Mouse (Mus musculus): ENCODE data around the gene Grb7.

The Grb7 gene

DNA sequence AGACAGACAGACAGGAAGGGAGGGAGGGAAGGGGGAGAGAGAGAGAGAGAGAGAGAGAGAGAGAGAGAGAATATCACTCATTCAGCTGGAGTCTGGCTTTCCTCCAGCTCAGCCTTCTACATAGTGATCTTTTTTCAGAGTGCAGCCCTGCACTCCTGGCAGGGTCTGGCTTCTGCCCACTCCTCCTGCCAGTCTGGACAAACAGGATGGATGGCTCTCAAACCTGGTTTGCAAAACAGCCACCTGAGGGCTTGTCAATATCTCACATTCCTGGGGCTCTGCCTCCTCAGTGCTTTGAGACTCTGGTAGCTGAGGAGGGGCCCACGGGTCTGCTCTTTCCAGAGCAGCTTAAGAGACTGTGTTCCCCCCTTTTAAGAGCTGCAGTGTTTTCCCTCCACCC lies 956 bp upstream of the Grb7 start:
- DNase-seq (ENCODE audit: low spot score in 2 of 2), result no peak

DNA sequence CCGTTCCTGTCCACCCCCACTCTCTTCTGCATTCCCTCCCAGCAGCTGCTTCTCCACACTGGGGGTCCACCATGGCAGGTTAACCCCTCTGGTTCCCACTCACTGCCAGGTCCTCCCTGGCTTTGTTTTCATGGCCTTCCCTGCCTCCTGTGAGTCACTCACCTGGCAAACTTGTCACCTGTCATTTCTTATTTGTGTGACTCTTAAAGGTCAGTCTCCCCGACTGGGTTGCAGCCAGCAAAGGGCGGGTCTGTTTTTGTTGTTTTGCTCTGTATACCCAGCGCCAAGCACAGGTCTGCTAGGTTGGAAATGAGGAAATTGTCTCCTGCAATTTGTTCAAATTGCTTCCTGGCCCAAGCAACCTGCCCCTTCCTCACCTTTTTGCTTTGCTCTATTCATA lies 515 bp upstream of the Grb7 start:
- DNase-seq (ENCODE audit: low spot score in 2 of 2), result no peak

DNA sequence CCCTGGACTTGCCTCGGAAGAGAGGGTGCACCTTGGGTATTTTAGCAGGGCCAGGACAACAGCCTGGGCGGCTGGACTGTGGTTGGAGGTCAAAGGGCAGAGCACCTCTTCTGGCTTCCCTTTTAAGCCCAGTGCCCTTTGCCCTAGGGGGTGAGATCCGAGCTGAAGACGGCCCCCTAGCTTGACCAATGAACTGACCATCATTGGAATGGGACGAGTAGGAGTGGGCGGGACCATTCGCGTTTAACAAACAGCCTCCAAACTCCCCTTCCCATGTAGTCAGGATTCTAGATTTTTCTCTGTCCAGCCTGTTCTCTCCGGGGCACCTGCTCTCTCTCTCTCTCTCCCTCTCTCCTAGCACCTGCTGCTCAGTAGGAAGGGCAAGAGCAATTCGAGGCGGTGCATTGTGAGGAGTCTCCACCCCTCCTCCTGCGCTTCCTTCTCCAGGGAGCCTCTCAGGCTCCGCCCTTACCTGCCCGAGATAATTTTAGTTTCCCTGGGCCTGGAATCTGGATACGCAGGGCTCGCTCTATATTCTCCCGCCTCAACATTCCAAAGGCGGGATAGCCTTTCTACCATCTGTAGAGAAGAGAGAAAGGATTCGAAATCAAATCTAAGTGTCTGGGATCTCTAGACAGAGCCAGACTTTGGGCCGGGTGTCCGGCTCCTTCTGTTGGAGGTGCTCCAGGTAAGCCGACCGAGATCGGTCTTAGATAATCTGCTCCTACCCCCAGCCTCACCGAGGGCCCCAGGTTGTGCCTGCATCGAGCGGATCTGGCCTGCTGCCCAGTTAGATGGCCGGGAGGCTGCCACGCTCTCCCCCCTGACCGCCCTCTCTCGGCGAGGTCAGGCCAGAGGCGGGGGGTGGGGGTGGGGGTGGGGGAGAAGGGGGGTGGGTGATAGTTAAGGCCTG lies 624 bp downstream of the Grb7 start:
- DNase-seq (ENCODE audit: low spot score in 2 of 2), result peak in 1 of 2 experiments; percentile 19

DNA sequence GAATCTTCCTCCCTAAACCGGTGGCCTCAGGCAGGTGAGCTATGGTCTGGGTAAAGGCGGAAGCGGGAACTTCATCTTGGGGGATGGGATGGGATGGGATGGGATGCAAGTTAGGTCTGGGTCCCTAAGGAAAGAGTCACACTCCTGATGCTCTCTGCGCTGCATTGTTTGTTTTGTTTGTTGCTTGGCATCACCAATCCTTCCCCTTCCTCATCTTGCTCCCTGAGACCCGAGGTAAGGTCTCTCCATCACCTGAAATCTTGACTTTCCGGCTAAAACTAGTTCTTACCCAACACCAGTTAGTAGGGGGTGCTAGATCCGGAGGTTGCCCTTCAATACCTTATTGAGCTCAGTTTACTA lies 1.3 kb downstream of the Grb7 start:
- no peak for DNase-seq (ENCODE audit: low spot score in 2 of 2)

DNA sequence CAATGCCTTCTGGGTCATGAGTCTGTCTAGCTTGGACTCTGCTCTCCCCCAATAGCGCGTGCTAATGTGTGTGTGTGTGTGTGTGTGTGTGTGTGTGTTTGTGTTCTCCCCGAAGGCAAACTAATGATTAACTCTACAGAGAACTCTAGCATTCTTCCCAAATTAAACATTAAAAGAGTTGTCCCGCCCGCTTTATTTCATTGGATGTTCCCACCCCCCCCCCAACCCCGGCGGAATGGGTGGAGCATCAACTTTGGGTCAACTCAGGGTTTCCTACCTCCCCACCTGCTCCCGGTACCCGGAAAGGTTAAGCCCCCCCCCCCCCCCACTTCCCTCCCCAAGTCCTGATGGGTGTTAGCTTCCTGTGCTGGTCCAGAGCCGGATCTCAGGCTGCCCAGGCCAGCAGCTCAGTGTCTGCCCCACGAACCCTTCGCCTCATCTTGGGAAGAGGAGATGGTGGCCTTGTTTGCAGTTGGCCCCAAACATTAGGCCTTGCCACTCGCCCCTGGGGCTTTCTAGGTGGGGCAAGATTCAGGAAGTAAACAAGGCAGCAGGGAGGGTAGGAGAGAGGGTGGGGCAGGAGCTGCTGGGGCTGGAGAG lies 2.1 kb downstream of the Grb7 start:
- DNase-seq (ENCODE audit: low spot score in 2 of 2), result no peak

DNA sequence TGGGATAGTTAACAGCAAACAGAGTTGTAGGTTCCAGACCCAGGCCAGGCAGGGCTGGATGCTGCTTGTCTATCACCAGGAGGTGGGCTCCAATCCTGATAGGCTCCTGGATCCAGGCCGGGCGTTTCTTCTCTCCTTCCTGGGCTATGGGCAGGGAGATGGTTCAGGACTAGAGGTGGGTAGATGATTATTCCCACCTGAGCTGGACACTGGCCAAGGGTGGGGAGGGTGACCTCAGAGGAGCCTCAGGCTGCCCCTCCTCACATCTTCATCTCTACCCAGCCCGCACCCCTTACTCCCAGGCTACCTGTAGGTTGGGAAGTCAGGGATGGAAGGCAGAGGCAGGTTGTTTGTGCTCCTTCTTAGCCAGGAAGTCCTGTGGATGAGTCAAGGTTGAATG lies 3.2 kb downstream of the Grb7 start:
- DNase-seq (ENCODE audit: low spot score in 2 of 2), result no peak

DNA sequence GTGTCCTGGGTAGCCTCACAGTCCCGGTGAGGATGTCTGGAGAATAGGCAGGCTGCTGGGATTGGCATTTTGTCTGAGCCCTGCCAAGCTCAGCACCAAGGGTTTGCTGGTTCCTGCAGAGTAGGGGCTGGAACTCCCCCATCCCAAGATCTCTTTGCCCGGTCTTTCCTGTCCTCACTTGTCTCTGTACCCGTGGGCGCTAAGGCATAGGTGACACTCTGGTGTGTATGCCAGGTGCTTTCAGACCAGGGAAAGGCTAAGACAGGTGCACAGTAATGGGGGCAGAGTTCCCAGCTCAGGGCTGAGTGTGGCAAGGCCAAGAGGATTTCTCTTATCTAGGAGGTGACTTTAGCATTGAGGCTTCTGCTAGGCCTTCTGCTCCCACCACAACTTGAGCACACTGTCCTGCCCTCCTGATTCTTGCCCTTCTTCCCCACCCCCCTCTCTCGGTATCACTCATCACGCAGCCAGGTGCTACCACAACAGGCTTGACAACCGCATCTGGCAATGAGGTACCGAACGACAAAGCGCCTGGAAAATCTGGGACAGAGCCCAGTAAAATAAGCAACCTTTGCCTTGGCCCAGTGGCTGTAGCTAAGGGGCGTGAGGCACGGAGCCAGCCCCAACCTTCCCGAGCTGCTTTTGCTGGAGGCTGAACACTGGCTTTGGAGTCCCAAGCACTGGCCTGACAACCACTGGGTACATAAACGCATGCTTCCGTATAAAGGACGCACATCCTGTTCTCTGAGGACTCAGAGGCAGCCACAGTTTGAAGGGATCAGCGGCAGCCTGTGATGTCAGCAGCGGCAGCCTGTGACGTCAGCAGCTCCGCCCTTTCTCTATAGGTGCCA lies 4.0 kb downstream of the Grb7 start:
- no peak for DNase-seq (ENCODE audit: low spot score in 2 of 2)

DNA sequence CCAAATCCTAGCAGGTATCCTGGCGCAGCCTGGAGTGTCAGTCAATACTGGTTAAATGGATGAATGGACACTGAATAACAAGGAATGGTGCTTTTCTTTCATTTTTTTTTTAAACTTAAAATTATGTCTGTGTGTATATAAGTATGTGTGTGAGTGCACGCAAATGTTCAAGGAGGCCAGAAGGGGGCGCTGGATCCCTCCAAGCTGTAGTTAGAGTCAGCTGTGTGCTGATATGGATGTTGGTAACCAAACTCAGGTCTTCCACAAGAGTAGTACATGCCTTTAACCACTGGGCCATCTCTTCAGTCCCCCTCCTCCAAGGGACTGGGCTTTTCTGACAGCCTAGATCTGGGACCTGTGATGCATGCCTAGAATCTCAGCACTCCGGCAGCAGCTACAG lies 9.3 kb downstream of the Grb7 start:
- DNase-seq (ENCODE audit: low spot score in 2 of 2), result no peak

DNA sequence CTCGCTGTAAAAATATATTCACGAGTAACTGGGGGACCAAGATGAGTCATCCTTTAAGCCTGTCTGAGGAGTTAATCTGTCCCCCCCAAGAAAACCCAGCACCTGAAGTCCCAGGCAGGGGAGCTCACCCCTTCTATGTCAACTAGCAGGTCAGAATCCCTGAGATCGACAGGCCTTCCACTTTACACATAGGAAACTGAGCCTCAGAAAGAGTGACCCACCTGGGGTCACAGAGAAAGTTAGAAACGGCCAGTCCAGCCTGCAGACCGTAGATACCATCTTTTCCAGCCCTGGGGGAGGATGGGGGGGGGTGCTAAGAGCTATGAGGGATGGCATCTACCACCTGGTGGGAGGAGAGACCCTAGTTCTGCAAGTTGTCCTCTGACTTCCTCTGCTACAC lies 10.4 kb downstream of the Grb7 start:
- DNase-seq (ENCODE audit: low spot score in 2 of 2), result no peak

DNA sequence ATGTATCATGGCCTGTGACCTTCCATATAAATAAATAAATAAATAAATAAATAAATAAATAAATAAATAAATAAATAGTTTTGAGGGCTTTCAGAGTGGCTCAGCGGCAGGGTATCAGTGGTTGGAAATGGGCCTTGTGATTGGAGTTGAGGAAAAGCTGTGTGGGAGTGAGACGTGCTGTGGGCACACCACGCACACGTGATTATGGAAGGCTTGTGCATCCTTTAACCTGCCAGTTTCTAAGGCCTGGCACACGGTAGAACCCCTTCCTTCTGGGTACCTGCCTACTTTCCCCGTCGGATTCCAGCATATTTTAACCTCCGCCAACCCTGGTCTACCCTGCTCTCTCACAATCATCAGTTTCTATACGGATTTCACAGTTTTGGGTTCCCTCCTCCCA lies 10.8 kb downstream of the Grb7 start:
- no peak for DNase-seq (ENCODE audit: low spot score in 2 of 2)

DNA sequence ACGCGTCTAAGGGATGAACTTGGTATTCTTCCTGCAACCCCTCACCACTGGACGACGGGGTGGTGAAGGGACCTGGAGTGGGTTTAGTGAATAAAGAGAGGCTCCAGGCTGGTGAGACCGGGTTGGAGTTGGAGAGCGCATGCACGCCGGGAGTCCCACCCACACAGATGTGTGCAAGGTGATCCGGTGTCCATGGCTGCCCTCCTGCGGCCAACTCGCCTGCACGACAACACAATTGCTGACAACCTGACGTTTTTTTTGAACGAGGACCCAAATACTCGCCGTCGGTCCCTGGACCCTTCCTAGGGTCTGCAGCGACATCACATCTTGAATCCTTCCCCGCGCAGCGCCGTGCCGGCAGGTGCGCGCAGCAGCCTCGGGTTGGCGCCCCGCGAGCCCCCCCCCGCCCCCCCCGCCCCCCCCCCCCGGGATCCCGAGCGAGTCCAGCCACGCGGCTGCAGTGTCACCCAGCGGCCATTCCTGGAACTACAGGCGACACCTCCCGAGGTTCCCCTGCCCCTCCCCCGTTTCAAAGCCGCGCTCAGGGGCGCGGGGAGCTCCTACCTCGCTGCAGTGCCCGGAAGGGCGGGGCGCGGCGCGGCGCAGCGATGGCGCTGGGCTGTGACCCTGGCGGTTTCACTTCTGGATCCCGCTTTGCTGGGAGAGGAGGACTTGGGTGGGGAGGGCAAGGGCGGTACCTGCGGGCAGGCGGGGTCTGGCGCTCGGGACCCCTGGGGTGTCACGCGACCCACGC lies 11.3 kb downstream of the Grb7 start:
- peak in 1 of 2 experiments; percentile 75 for DNase-seq (ENCODE audit: low spot score in 2 of 2)

DNA sequence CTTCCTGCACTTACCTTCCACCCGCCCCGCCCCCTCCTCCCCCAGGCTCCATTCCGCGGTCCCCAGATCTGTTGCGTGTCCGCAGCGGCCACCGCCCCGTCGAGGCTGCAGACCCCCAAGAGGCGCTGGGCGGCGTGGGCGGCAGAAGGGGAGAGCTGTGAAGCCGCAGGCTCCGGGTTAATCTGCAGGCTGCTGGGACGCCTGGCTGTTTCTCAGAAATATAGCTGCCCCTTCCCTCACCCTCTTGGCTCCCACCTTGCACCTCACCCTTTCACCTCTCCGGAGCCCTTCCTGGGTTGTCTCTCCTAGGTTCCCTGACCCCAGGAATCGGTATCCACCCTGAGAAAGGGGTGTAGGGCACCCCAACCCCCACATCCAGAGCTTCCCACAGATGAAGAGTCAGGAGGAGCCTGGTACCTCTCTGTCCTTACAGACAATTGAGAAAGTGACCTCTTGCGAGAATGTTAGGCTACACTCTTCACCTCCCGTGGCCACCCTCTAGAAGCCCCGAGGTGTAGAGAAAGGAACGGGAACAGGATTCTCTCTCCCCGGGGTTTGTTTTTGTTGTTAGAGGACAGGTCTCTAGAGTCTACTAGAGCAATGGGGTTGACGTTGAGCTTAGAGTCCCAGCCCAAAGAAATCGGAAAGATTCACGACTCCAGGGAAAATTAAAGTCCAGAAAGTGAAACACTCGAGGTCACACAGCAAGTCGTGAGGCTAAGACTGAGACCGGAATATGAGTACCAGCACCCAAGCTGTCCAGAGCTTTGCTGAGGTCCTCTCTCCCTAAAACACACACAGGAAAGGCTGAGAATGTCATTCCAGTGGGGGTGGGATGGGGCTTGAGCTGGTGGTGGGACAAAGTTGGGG lies 12.2 kb downstream of the Grb7 start:
- DNase-seq (ENCODE audit: low spot score in 2 of 2), result no peak

DNA sequence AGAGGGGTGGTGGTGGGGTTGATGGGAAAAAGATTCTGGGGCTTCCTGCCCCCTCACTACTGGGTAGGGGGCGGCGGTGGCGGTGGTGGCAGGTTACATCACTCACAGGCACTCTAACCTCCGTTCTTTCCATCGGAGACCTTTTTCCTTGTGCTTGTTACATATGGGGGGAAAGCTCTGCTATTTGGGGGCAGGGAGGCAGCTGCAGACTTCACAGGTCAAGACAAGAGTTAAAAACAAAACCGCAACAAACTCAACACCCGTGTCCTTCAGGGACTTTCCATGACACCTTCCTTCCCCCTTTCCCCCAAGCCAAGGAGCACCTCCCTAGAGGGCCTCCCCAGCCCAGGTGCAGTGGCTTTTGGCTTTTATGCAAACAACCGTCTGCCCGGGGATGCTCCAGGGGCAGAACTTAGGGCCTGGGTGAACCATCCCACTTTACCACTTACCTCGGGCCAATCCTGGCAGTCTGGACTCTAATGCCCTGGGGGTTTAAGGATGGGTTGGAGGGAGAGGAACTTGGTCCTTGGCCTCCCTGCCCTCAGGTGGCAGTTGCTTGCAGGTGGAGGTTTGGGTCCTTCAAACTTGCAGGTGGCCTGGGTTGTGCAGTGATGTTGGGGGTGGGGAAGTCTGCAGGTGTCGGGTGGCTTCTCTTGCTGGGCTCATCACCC lies 13.0 kb downstream of the Grb7 start:
- DNase-seq (ENCODE audit: low spot score in 2 of 2), result no peak

DNA sequence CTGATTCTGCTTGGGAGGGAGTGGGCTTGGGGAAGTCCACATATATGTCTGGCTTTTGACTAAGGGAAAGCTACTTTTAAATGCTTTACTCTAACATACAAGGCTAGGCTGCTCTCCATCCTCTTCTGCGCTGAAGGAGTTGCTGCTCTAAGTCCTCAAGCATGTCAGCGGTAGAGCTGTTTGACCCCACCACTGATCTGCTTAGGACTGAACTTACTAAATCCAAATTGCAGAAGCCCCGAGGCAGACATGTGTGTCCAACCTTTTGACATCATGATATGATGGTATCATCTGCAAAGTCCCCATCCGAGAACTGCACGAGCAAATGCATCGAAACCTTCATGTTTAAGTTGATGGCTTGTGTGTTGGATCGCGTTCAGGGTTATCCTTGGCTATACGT lies 13.7 kb downstream of the Grb7 start:
- DNase-seq (ENCODE audit: low spot score in 2 of 2), result no peak

DNA sequence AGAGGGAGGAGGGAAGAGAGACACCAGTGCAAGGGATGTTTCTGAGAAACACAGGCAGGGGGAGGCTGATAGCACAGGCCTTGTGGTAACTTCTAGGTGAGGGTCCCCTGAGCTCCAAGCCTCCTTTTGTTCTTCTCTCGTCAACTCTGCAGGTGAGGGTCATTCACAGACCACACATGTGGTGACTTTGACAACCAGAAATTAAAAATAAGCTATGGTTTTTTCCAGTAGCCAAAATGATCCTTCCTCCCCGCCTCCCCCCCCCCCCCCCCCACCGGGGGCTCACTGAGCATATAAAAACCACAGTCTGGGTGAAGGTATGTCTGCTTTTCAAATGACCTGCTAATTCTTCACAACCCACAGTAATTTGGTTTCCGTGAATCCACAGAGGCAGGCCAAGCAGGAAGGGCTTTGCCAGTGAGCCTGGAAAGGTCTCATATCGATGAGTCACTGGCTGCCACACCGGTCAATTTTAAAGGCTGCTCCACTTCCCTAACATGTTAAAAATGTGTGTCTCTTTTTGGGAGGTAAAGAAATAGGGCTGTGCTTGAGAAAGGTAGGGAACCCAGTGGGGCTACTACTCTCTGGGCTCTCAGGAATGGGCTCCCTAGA lies 15.0 kb downstream of the Grb7 start:
- DNase-seq (ENCODE audit: low spot score in 2 of 2), result no peak

DNA sequence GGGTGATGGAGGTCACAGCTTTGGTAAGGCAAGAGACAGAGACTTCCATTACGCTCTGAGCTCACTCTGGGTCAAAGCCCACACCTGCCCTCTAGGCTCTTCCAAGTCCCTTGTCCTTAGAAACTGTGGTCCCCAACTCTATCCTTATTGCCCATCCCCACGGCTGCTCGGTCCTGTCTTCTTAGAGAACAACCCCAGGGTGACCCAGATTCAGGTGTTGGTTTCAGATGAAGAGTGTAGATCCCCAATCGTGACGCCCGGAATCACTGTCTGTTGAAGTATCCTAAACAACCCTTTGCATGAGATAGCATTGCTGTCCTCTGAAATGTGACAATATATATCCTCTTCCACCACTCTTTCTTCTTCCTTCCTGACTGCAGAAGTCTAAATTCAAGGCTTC lies 16.1 kb downstream of the Grb7 start:
- DNase-seq (ENCODE audit: low spot score in 2 of 2), result no peak

DNA sequence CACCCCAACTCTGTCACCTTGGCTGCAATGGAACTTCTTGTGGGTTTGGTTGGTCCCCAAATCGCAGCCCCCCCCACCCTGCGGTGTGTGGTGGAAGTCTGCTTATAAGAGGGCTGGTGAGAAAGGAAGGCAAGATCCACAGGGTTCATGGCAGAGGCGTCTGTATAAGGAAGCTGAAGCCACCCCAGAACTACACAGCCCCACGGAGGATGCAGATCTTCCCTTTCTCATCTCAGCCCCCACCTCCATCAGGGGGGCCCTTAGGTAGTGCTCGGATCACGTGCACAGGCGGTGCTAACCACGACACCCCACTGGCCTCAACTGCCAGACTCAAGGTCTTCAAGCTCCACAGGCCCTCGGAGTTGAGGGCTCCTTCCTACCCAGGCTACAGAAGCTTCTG lies 17.7 kb downstream of the Grb7 start:
- no peak for DNase-seq (ENCODE audit: low spot score in 2 of 2)

DNA sequence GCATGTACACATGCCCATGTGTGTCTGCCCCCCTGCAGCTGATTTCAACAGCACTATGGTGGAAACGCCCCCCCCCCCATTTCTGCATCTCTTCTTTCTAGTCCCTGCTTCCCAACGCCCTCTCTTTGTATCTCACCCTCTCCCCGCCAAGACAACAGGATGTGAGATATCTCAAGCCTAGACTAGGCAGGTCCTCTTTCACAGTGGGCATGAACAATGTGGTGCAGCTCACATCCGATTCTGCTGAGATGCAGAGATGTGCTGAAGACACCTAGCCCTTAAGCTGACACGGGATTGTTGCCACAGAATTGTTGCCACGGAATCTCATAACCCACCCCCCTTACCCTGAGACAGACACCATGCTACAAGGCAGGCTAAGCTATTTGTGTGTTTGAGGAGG lies 18.3 kb downstream of the Grb7 start:
- DNase-seq (ENCODE audit: low spot score in 2 of 2), result no peak

DNA sequence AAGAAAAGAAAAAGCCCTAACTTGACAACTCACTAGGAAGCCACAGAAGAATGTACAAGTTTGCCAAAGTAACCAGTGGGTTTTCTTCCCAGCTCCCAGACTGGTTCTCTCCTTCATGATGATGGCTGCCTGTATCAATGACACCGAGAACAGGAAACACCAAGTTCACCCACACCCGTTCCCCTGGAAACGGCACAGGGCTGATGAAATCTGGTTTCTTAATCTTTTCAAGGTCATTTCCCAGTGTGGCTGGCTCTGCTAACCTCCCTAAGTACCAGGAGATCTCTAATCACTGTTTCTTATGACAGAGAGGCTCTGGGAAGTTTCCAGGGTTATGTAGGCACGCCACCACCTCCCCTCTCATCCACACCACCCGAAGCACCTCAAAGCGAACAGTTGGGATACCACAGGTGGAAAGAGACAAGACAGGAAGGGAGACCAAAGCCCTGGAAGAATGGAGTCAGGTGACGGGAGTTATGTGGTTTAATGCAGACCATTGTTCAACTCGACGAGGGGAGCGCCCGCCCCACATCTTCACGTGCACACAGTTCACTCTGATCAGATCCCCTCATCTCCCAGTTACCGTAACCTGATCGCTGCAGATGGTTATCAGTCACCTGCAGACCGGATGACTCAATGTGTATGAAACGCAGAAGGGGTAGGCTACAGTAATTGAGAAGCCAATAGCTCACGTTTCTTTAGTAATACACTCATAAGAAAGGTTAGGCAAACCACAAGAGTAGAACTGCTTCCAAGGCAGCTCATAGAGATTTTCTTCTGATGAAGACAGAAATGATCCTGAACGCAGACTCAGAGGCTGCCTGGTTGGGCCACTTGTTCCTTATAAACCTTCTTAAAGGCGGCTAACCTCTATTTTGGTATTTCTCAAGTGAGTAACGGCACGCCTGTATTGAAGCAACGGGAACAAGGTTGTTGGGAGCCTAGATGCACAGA lies 23.8 kb downstream of the Grb7 start:
- no peak for DNase-seq (ENCODE audit: low spot score in 2 of 2)
